Mouse (Mus musculus): ENCODE data around the gene Pld4. TPM values are rescaled to one million over a fixed set of nuclear protein-coding genes. Genes with fewer than 3 reads are reported as not detected.
A peak's percentile ranks its signal among the peaks of the same experiment; 100 is the strongest.

The Pld4 gene
- total and polyA plus RNA-seq, 2 experiments from 2014 or later: 3.4 to 7.2 TPM

- no peak for TF ChIP-seq CTCF (IDR thresholded peaks at IDR 0.05; ENCODE audit: low read depth)
- TF ChIP-seq EP300 (IDR thresholded peaks at IDR 0.05; ENCODE audit: low read depth): no peak
- WGBS: 78% methylated on average over 12 of the region's 12 CpGs
- H3K4me1 ChIP-seq (ENCODE audit: control insufficient read depth, insufficient read depth): 0 out of 2 replicates have a peak, but pooled peaks cover 3% of the 10 kb centered on the region
Observed at GRCm38 (mm10) chr12:112750976-112751375, 9.5 kb upstream of the Pld4 start.

GRCm38 (mm10) chr12:112752399-112752798, 8.1 kb upstream of the Pld4 start:
- TF ChIP-seq CTCF (IDR thresholded peaks at IDR 0.05; ENCODE audit: low read depth) (no peak), EP300 (IDR thresholded peaks at IDR 0.05; ENCODE audit: low read depth) (no peak)
- 37% methylated on average over 2 of the region's 2 CpGs for WGBS
- Histone ChIP-seq H3K4me3 (ENCODE audit: low read depth, low read length) (no peak overlapping the region), H3K36me3 (replicated peaks; ENCODE audit: control insufficient read depth, insufficient read depth, low read length) (no peaks in the 10 kb centered on the region), H3K4me2 (ENCODE audit: low read depth, low read length) (no peak overlapping the region), H3K9me3 (replicated peaks; ENCODE audit: control insufficient read depth, low read length) (peaks cover 3% of the 10 kb centered on the region; the same call in 1 of the 2 replicates), H3K27ac (ENCODE audit: low read depth) (no peak overlapping the region), H3K27me3 (ENCODE audit: control insufficient read depth, insufficient read depth, low read length) (0 out of 2 replicates have a peak, but pooled peaks cover 2% of the 10 kb centered on the region), H3K9ac (replicated peaks; ENCODE audit: low read depth, low read length) (no peak overlapping the region), H3K4me1 (ENCODE audit: control insufficient read depth, insufficient read depth) (no peaks in the 10 kb centered on the region)
- ATAC-seq (ENCODE audit: insufficient read depth, low read depth): no peak
- DNase-seq (ENCODE audit: low spot score): no peak

More at GRCm38 (mm10) chr12:112750976-112751375, 9.5 kb upstream of the Pld4 start:
- no peaks in the 10 kb centered on the region for H3K36me3 ChIP-seq (replicated peaks; ENCODE audit: control insufficient read depth, insufficient read depth, low read length)
- H3K27ac ChIP-seq (ENCODE audit: low read depth): no peak overlapping the region
- H3K9me3 ChIP-seq (replicated peaks; ENCODE audit: control insufficient read depth, low read length): no peaks in the 10 kb centered on the region
- H3K4me2 ChIP-seq (ENCODE audit: low read depth, low read length): no peak overlapping the region
- no peak overlapping the region for H3K4me3 ChIP-seq (ENCODE audit: low read depth, low read length)
- DNase-seq (ENCODE audit: low spot score) (no peak), ATAC-seq (ENCODE audit: insufficient read depth, low read depth) (no peak)
- H3K9ac ChIP-seq (replicated peaks; ENCODE audit: low read depth, low read length): no peak overlapping the region
- 0 out of 2 replicates have a peak, but pooled peaks cover 2% of the 10 kb centered on the region for H3K27me3 ChIP-seq (ENCODE audit: control insufficient read depth, insufficient read depth, low read length)

- H3K4me2 ChIP-seq (ENCODE audit: low read depth, low read length): no peak overlapping the region
- H3K36me3 ChIP-seq (replicated peaks; ENCODE audit: control insufficient read depth, insufficient read depth, low read length): no peaks in the 10 kb centered on the region
- no peak overlapping the region for H3K4me3 ChIP-seq (ENCODE audit: low read depth, low read length)
- H3K9ac ChIP-seq (replicated peaks; ENCODE audit: low read depth, low read length): no peak overlapping the region
- 0 out of 2 replicates have a peak, but pooled peaks cover 2% of the 10 kb centered on the region for H3K27me3 ChIP-seq (ENCODE audit: control insufficient read depth, insufficient read depth, low read length)
- no peak overlapping the region for H3K27ac ChIP-seq (ENCODE audit: low read depth)
- no peak for TF ChIP-seq CTCF (IDR thresholded peaks at IDR 0.05; ENCODE audit: low read depth)
- TF ChIP-seq EP300 (IDR thresholded peaks at IDR 0.05; ENCODE audit: low read depth): no peak
- DNase-seq (ENCODE audit: low spot score) (no peak), ATAC-seq (ENCODE audit: insufficient read depth, low read depth) (no peak)
- no peaks in the 10 kb centered on the region for H3K4me1 ChIP-seq (ENCODE audit: control insufficient read depth, insufficient read depth)
- 61% methylated on average over 4 of the region's 4 CpGs for whole genome bisulfite sequencing
- peaks cover 3% of the 10 kb centered on the region; the same call in 1 of the 2 replicates for H3K9me3 ChIP-seq (replicated peaks; ENCODE audit: control insufficient read depth, low read length)
Observed at GRCm38 (mm10) chr12:112755900-112756299, 4.6 kb upstream of the Pld4 start.

GRCm38 (mm10) chr12:112757896-112758295, 2.6 kb upstream of the Pld4 start:
- no peak overlapping the region for H3K4me3 ChIP-seq (ENCODE audit: low read depth, low read length)
- ATAC-seq (ENCODE audit: insufficient read depth, low read depth) (no peak), DNase-seq (ENCODE audit: low spot score) (no peak)
- WGBS: 80% methylated on average over 5 of the region's 5 CpGs
- H3K4me1 ChIP-seq (ENCODE audit: control insufficient read depth, insufficient read depth): no peaks in the 10 kb centered on the region
- H3K9me3 ChIP-seq (replicated peaks; ENCODE audit: control insufficient read depth, low read length): peaks cover 3% of the 10 kb centered on the region; the same call in 1 of the 2 replicates
- no peaks in the 10 kb centered on the region for H3K36me3 ChIP-seq (replicated peaks; ENCODE audit: control insufficient read depth, insufficient read depth, low read length)
- TF ChIP-seq CTCF (IDR thresholded peaks at IDR 0.05; ENCODE audit: low read depth): no peak
- no peak for TF ChIP-seq EP300 (IDR thresholded peaks at IDR 0.05; ENCODE audit: low read depth)
- H3K27me3 ChIP-seq (ENCODE audit: control insufficient read depth, insufficient read depth, low read length): no peaks in the 10 kb centered on the region
- H3K9ac ChIP-seq (replicated peaks; ENCODE audit: low read depth, low read length): no peak overlapping the region
- H3K27ac ChIP-seq (ENCODE audit: low read depth): no peak overlapping the region
- H3K4me2 ChIP-seq (ENCODE audit: low read depth, low read length): no peak overlapping the region

DNA sequence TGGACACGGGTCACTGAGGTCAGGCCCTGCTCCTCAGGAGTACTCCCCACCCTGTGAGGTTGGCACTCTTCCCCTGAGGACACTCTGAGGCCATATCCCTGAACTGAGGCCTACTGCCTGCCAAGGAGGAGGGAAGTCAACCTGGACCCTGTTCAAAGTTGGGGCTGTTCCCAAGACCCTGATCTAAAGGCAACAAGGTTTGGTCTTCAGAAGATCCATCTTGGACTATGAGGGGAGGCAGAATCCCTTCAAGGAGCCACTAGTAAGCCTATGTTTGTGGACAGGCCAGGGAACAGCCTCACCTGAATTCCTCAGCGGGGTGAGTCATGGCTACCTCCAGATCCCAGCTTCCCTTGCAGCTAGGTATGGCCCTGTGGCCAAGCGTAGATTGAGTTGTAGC, 984 bp upstream of the Pld4 start:
- H3K4me1 ChIP-seq (ENCODE audit: control insufficient read depth, insufficient read depth): no peaks in the 10 kb centered on the region
- TF ChIP-seq CTCF (IDR thresholded peaks at IDR 0.05; ENCODE audit: low read depth) (no peak), EP300 (IDR thresholded peaks at IDR 0.05; ENCODE audit: low read depth) (no peak)
- WGBS: 78% methylated on average over 3 of the region's 3 CpGs
- DNase-seq (ENCODE audit: low spot score): no peak
- no peaks in the 10 kb centered on the region for H3K36me3 ChIP-seq (replicated peaks; ENCODE audit: control insufficient read depth, insufficient read depth, low read length)
- H3K27ac ChIP-seq (ENCODE audit: low read depth): no peak overlapping the region
- no peak overlapping the region for H3K4me3 ChIP-seq (ENCODE audit: low read depth, low read length)
- no peak overlapping the region for H3K9ac ChIP-seq (replicated peaks; ENCODE audit: low read depth, low read length)
- no peak for ATAC-seq (ENCODE audit: insufficient read depth, low read depth)
- H3K4me2 ChIP-seq (ENCODE audit: low read depth, low read length): no peak overlapping the region
- H3K27me3 ChIP-seq (ENCODE audit: control insufficient read depth, insufficient read depth, low read length): no peaks in the 10 kb centered on the region
- H3K9me3 ChIP-seq (replicated peaks; ENCODE audit: control insufficient read depth, low read length): peaks cover 3% of the 10 kb centered on the region; the same call in 1 of the 2 replicates

GRCm38 (mm10) chr12:112761411-112761810, 956 bp downstream of the Pld4 start:
- H3K4me3 ChIP-seq (ENCODE audit: low read depth, low read length): no peak overlapping the region
- H3K4me1 ChIP-seq (ENCODE audit: control insufficient read depth, insufficient read depth): no peaks in the 10 kb centered on the region
- 74% methylated on average over 4 of the region's 4 CpGs for WGBS
- H3K36me3 ChIP-seq (replicated peaks; ENCODE audit: control insufficient read depth, insufficient read depth, low read length): no peaks in the 10 kb centered on the region
- TF ChIP-seq EP300 (IDR thresholded peaks at IDR 0.05; ENCODE audit: low read depth) (no peak), CTCF (IDR thresholded peaks at IDR 0.05; ENCODE audit: low read depth) (no peak)
- no peaks in the 10 kb centered on the region for H3K27me3 ChIP-seq (ENCODE audit: control insufficient read depth, insufficient read depth, low read length)
- H3K9ac ChIP-seq (replicated peaks; ENCODE audit: low read depth, low read length): 0 out of 2 replicates have a peak overlapping the region, but pooled peaks have one; percentile 10
- no peak overlapping the region for H3K4me2 ChIP-seq (ENCODE audit: low read depth, low read length)
- H3K27ac ChIP-seq (ENCODE audit: low read depth): no peak overlapping the region
- ATAC-seq (ENCODE audit: insufficient read depth, low read depth): no peak
- DNase-seq (ENCODE audit: low spot score): no peak
- peaks cover 3% of the 10 kb centered on the region; the same call in 1 of the 2 replicates for H3K9me3 ChIP-seq (replicated peaks; ENCODE audit: control insufficient read depth, low read length)
